Mouse (Mus musculus): ENCODE measurements around the gene Agbl2. TPM values are rescaled to one million over a fixed set of nuclear protein-coding genes. Genes with fewer than 3 reads are reported as not detected.

The Agbl2 gene
- polyA plus RNA-seq, 2 experiments: 0.06 TPM; not detected in 1

DNA sequence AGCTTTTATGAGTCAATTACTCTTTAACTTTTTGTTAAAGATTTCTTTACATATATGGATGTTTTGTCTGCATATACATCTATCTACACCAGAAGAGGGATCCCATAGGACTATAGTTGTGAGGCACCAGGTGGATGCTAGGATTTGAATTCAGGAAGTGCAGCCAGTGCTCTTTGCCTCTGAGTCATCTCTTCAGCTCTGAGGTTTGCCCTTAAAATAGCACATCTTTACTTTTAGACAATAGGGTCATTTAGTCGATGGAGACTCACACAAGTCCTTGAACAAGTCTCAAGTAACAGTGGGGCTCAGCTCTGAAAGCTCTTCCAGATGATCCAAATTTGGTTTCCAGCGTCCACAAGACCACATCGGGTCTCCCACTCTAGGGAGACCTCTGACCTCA, 1.2 kb upstream of the Agbl2 start:
- no peak for TF ChIP-seq CTCF (IDR thresholded peaks at IDR 0.05; ENCODE audit: low read depth)
- no peak for TF ChIP-seq EP300 (IDR thresholded peaks at IDR 0.05; ENCODE audit: low read depth)
- peaks cover 46% of the 10 kb centered on the region for H3K36me3 ChIP-seq (replicated peaks; ENCODE audit: control insufficient read depth, insufficient read depth, low read depth)
- DNase-seq (ENCODE audit: low read depth in 3 of 3, low spot score in 3 of 3) (no peak), ATAC-seq (ENCODE audit: insufficient read depth) (no peak)
- 38% methylated on average over 3 of the region's 3 CpGs for WGBS (ENCODE audit: insufficient replicate concordance)
- peaks cover 21% of the 10 kb centered on the region for H3K27me3 ChIP-seq (ENCODE audit: control insufficient read depth, insufficient read depth, low read length)
- H3K4me1 ChIP-seq (replicated peaks; ENCODE audit: control insufficient read depth in 2 of 2, insufficient read depth in 2 of 2, low read length in 1 of 2): 0 out of 4 replicates have a peak, but pooled peaks cover 0 to 2% of the 10 kb centered on the region in 2 experiments
- no peak overlapping the region for H3K27ac ChIP-seq
- H3K9ac ChIP-seq (replicated peaks): no peak overlapping the region
- H3K4me2 ChIP-seq (ENCODE audit: low read depth): no peak overlapping the region
- no peak overlapping the region for H3K4me3 ChIP-seq (ENCODE audit: insufficient read depth in 1 of 2, low read depth in 2 of 2, low read length in 2 of 2)
- H3K9me3 ChIP-seq (ENCODE audit: control insufficient read depth, low read length): no peaks in the 10 kb centered on the region

DNA sequence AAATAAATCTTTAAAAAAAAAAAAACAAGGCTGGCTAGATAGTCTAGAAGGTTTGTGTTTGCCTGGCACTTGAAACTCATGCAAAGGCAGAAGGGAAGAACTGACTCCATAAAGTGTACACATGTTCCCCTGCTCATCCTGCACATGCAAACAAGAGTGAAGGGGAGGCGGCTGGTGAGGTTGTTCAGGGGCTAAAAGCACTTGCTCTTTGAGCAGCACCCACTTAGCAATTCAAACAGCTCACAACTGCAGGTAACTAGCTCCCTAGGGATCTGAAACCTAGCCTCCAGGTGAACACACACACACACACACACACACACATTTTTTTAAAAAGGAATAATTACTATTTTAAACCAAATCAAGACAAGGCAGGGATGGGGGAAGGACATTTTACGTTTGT, 589 bp upstream of the Agbl2 start:
- Histone ChIP-seq H3K4me3 (ENCODE audit: insufficient read depth in 1 of 2, low read depth in 2 of 2, low read length in 2 of 2) (no peak overlapping the region), H3K4me2 (ENCODE audit: low read depth) (no peak overlapping the region), H3K27me3 (ENCODE audit: control insufficient read depth, insufficient read depth, low read length) (peaks cover 21% of the 10 kb centered on the region), H3K9ac (replicated peaks) (no peak overlapping the region), H3K36me3 (replicated peaks; ENCODE audit: control insufficient read depth, insufficient read depth, low read depth) (peaks cover 40% of the 10 kb centered on the region), H3K9me3 (ENCODE audit: control insufficient read depth, low read length) (no peaks in the 10 kb centered on the region), H3K4me1 (replicated peaks; ENCODE audit: control insufficient read depth in 2 of 2, insufficient read depth in 2 of 2, low read length in 1 of 2) (0 out of 4 replicates have a peak, but pooled peaks cover 0 to 2% of the 10 kb centered on the region in 2 experiments), H3K27ac (no peak overlapping the region)
- ATAC-seq (ENCODE audit: insufficient read depth) (no peak), DNase-seq (ENCODE audit: low read depth in 3 of 3, low spot score in 3 of 3) (no peak)
- WGBS (ENCODE audit: insufficient replicate concordance): 43% methylated on average over 2 of the region's 2 CpGs
- TF ChIP-seq EP300 (IDR thresholded peaks at IDR 0.05; ENCODE audit: low read depth): no peak
- no peak for TF ChIP-seq CTCF (IDR thresholded peaks at IDR 0.05; ENCODE audit: low read depth)

DNA sequence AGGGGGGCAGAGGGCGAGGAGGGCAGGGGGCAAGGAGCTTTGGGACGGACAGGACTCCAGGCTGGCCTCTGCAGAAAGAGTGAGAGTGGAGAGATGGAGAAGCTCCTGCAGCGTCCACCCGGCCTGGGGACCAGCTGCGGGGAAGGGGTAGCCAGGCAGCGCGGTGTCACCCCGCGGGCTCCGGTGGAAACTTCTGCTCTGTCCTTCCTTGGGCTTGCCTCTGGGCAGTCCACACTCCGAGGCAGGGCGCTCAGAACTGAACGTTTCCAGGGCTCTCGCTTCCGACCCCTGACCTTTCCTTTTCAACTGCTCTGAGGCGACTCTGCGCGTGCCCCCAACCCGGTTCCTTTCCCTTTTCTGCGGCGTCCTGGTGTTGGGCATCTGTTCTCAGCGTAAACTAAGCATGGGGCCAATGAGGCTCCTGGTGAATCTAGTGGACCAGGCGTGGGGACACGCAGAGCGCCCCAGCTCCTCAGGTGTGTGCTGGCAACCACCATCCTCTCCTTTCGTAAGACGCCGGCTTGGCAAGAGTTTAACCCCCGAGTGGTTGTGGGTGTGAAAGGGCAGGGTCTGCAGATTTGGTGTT, 467 bp downstream of the Agbl2 start:
- Histone ChIP-seq H3K9ac (replicated peaks) (no peak overlapping the region), H3K4me3 (ENCODE audit: insufficient read depth in 1 of 2, low read depth in 2 of 2, low read length in 2 of 2) (peak overlapping the region; percentile 11 to 41), H3K4me2 (ENCODE audit: low read depth) (peak overlapping the region; percentile 62), H3K27ac (no peak overlapping the region), H3K9me3 (ENCODE audit: control insufficient read depth, low read length) (no peaks in the 10 kb centered on the region), H3K27me3 (ENCODE audit: control insufficient read depth, insufficient read depth, low read length) (peaks cover 21% of the 10 kb centered on the region), H3K36me3 (replicated peaks; ENCODE audit: control insufficient read depth, insufficient read depth, low read depth) (peaks cover 31% of the 10 kb centered on the region), H3K4me1 (replicated peaks; ENCODE audit: control insufficient read depth in 2 of 2, insufficient read depth in 2 of 2, low read length in 1 of 2) (0 out of 4 replicates have a peak, but pooled peaks cover 0 to 2% of the 10 kb centered on the region in 2 experiments)
- DNase-seq (ENCODE audit: low read depth in 3 of 3, low spot score in 3 of 3): no peak
- WGBS (ENCODE audit: insufficient replicate concordance): 3% methylated on average over 29 of the region's 29 CpGs
- TF ChIP-seq CTCF (IDR thresholded peaks at IDR 0.05; ENCODE audit: low read depth) (no peak), EP300 (IDR thresholded peaks at IDR 0.05; ENCODE audit: low read depth) (no peak)
- ATAC-seq (ENCODE audit: insufficient read depth): no peak

DNA sequence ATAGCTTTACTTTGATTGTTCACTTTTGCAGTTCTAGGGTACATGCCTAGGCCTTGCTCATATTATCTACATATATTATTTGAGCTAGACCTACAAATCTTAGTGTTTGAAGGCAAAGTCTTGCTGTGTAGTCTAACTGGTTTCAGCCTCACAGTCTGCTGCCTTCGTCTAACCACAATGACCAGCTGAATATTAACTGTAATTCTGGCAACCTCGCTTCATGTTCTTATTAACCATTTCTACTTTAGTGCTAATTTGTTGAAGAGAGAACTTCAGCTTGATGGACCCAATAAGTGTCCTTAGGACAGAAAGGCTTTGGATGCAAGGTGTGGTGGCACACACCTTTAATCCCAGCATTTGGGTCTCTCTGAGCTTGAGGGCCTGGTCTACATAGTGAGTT, 5.6 kb downstream of the Agbl2 start:
- Histone ChIP-seq H3K9ac (replicated peaks) (no peak overlapping the region), H3K36me3 (replicated peaks; ENCODE audit: control insufficient read depth, insufficient read depth, low read depth) (no peaks in the 10 kb centered on the region), H3K27me3 (ENCODE audit: control insufficient read depth, insufficient read depth, low read length) (peaks cover 12% of the 10 kb centered on the region), H3K4me3 (ENCODE audit: insufficient read depth in 1 of 2, low read depth in 2 of 2, low read length in 2 of 2) (no peak overlapping the region), H3K4me2 (ENCODE audit: low read depth) (no peak overlapping the region), H3K9me3 (ENCODE audit: control insufficient read depth, low read length) (no peaks in the 10 kb centered on the region), H3K4me1 (replicated peaks; ENCODE audit: control insufficient read depth in 2 of 2, insufficient read depth in 2 of 2, low read length in 1 of 2) (no peaks in the 10 kb centered on the region), H3K27ac (no peak overlapping the region)
- TF ChIP-seq EP300 (IDR thresholded peaks at IDR 0.05; ENCODE audit: low read depth) (no peak), CTCF (IDR thresholded peaks at IDR 0.05; ENCODE audit: low read depth) (no peak)
- no peak for ATAC-seq (ENCODE audit: insufficient read depth)
- whole genome bisulfite sequencing (ENCODE audit: insufficient replicate concordance): 55% methylated on average over 2 of the region's 2 CpGs
- no peak for DNase-seq (ENCODE audit: low read depth in 3 of 3, low spot score in 3 of 3)

DNA sequence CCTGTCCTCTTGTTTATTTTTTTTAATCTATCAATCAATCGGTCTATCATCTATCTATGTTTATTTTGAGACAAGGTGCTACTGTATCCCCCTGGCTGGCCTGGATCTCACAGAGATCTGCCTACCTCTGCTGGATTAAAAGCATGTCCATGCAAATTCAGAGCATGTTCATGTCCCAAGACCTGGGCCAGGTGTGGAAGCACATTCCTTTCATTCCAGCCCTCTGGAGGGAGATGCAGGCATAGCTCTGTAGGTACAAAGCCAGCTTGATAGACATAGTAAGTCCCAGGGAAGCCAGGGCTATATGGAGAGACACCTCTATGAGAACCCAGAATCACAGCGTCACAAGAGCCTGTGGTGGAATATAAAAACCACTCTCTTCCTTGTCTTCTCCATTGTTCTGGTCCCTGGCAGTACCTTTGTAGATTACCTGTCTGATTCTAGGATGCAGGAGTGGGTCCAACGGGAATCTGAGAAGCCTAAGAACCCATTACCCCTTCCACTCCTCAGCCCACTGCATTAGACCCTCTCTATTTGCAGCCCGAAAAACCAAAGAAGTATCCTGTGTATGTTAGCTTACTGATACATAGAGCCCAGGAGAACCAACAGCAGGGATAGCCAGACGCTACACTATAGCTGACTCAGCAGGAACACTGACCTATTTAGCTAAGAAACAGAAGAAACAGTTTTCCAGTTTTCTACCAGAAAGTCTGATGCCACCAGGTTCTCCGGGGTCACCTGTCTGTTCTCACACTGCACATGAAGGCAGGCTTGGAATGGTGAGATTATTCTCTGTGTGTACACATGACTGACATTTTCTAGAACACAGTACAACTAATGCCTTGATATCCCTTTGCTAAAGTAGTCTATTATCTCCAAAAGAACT, 26.0 kb downstream of the Agbl2 start:
- H3K27ac ChIP-seq: no peak overlapping the region
- no peak overlapping the region for H3K4me2 ChIP-seq (ENCODE audit: low read depth)
- WGBS (ENCODE audit: insufficient replicate concordance): 65% methylated on average over 6 of the region's 6 CpGs
- no peak for DNase-seq (ENCODE audit: low read depth in 3 of 3, low spot score in 3 of 3)
- TF ChIP-seq EP300 (IDR thresholded peaks at IDR 0.05; ENCODE audit: low read depth) (no peak), CTCF (IDR thresholded peaks at IDR 0.05; ENCODE audit: low read depth) (no peak)
- no peak overlapping the region for H3K4me3 ChIP-seq (ENCODE audit: insufficient read depth in 1 of 2, low read depth in 2 of 2, low read length in 2 of 2)
- no peak overlapping the region for H3K9ac ChIP-seq (replicated peaks)
- ATAC-seq (ENCODE audit: insufficient read depth): no peak
- no peaks in the 10 kb centered on the region for H3K4me1 ChIP-seq (replicated peaks; ENCODE audit: control insufficient read depth in 2 of 2, insufficient read depth in 2 of 2, low read length in 1 of 2)
- H3K36me3 ChIP-seq (replicated peaks; ENCODE audit: control insufficient read depth, insufficient read depth, low read depth): no peaks in the 10 kb centered on the region
- no peaks in the 10 kb centered on the region for H3K9me3 ChIP-seq (ENCODE audit: control insufficient read depth, low read length)
- H3K27me3 ChIP-seq (ENCODE audit: control insufficient read depth, insufficient read depth, low read length): no peaks in the 10 kb centered on the region
